Mouse (Mus musculus): ENCODE results near the gene Rap1a.
A peak's percentile ranks its signal among the peaks of the same experiment; 100 is the strongest.
"Not testable (repeated sequence)": the region's sequence is repeated elsewhere in the genome, so short reads cannot be mapped to it uniquely, and the experiment has no call there.

Gene Rap1a

DNA sequence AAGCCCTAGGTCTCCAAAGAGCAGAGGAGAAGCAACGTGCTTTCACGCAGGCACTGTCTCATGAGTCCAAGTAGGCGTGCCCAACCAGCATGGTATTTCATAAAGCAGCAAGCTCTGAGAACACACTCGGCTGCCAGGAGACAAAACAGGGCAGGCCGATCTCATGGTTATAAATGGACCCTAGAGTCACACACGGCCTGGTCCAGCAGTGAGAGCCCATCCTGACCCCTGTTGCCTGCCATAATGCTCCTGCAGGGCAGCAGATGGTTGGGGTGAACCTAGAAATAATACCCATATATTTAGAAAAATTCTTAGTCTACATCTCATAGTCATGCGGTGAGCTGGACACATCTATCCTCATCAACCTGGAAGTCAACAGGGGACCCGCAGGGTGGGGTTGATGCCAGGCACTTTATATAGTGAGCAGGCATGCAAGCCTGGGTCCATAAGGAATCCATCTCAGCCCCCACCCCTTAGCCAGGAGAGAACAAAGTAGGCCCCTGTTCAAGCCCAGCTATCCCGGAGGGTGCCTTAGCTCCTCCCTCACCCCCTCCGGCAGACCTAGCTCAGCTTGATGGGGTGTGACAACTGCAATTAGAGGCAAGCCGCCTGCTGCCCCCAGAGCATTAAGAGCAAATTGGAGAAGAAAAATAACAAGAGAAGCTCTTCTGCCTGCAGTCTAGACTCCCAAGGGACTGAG is 83.1 kb downstream of the Rap1a start:
- peak; percentile 27 for DNase-seq (ENCODE audit: extremely low spot score)

DNA sequence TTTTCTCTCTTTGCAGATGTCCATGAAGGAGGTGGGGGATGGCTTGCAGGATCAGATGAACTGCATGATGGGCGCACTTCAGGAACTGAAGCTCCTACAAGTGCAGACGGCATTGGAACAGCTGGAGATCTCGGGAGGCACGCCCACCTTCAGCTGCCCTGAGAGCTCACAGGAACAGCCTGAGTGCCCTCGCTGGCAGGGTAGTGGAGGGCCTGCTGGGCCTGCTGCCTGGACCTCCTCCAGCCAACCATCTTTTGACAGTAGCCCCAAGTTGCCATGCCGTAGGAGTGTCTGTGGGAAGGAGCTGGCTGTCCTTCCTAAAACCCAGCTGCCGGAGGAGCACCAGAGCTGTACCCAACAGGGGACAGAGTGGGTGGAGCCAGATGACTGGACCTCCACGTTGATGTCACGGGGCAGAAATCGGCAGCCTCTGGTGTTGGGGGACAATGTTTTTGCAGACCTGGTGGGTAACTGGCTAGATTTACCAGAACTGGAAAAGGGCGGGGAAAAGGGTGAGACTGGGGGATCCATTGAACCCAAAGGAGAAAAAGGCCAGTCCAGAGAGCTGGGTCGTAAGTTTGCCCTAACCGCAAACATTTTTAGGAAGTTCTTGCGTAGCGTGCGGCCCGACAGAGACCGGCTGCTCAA is 84.7 kb downstream of the Rap1a start:
- no peak for DNase-seq (ENCODE audit: extremely low spot score)

GRCm38 (mm10) chr3:105714820-105715167 is 86.3 kb downstream of the Rap1a start:
- DNase-seq (ENCODE audit: extremely low spot score) = no peak

GRCm38 (mm10) chr3:105714091-105714819 is 86.9 kb downstream of the Rap1a start:
- DNase-seq (ENCODE audit: extremely low spot score) = peak; percentile 62

GRCm38 (mm10) chr3:105712827-105713226 is 88.3 kb downstream of the Rap1a start:
- DNase-seq (ENCODE audit: extremely low spot score) = no peak

DNA sequence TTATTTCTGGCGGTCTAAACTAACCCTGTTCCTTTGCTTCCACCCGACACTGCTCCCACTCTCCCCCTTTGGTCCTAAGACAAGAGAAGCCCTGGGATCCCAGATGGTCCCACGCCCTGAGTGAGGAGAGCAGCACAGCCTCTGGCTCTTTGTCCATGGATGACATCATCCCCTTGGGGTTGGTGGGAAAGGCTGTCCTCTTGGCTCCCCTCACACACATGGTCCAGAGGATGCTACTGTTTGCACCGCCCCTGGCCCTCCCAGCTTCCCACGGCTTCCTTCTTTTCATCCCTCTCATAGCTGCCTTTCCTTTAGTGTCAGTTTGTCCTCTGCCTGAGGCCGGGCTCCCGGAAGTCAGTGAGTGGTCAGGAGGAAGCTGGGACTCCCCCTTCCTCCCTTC is 89.4 kb downstream of the Rap1a start:
- DNase-seq (ENCODE audit: extremely low spot score) = no peak

- DNase-seq (ENCODE audit: extremely low spot score) = no peak
Measured at GRCm38 (mm10) chr3:105710246-105710645, 90.9 kb downstream of the Rap1a start.

DNA sequence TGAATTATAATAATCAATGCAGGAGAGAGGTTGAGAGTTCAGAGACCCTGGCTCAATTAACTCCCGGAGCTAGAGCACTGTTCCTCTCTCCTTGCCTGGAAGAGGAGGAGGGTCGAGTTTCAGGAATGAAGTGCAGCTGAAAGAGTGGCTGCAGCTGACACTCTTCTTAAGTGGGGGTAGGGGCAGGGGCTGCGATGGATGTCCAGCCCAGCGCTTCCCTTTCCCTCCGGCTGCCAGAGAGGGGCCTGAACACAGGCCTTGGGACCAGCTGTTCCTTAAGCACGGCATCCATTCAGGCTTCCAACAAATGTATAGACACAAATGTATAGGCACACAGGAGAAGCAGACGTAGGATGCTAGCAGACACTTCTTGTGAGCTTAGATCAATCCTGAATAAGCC is 93.5 kb downstream of the Rap1a start:
- DNase-seq (ENCODE audit: extremely low spot score) = no peak

GRCm38 (mm10) chr3:105706366-105707020 is 94.6 kb downstream of the Rap1a start:
- DNase-seq (ENCODE audit: extremely low spot score) = no peak

GRCm38 (mm10) chr3:105705561-105705960 is 95.6 kb downstream of the Rap1a start:
- no peak for DNase-seq (ENCODE audit: extremely low spot score)

GRCm38 (mm10) chr3:105705061-105705549 is 96.0 kb downstream of the Rap1a start:
- peak; percentile 57 for DNase-seq (ENCODE audit: extremely low spot score)

- DNase-seq (ENCODE audit: extremely low spot score) = peak; percentile 83
Measured at GRCm38 (mm10) chr3:105704031-105705008, 96.8 kb downstream of the Rap1a start, which contains the start of gene Inka2. TSS of gene Inka2 (plus strand) at chr3:105704599.

DNA sequence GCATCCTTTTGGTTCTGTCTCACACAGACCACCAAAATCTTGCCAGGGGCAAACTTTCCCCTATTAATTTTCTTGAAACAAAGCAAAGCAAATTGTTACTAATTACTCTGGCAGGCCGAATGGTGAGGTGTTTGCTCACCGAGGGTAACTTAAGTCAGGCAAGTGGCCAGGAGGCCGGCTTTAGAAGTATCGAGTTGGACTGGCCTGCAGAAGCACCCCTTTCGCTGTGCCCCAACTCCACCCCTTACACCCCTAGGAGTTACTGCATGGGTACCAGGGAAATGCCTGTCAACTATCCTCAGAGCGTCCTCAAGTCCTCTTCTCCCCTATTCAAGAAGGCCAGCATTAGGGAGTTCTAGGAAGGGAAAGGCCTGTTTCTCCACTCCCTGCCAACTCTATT is 97.6 kb downstream of the Rap1a start:
- DNase-seq (ENCODE audit: extremely low spot score) = no peak

DNA sequence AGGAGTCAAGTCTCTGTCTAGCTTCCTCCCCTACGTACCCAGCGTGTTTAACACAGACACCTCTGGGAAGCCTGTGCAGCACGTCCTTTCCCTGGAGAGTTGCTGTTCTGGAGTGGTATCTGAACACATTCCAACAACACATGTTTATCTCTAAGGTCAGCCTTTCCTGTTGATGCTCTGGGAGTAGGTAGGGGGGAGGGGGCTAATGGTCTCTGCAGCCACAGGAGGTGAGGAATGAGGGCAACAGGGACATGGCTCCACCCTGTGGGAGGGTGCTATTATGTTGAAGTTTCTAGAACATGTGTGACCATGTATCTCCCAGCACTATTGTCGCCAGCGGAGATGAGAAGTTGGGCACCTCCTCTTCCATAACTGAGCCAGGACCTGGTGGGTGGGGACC is 99.7 kb downstream of the Rap1a start:
- no peak for DNase-seq (ENCODE audit: extremely low spot score)

DNA sequence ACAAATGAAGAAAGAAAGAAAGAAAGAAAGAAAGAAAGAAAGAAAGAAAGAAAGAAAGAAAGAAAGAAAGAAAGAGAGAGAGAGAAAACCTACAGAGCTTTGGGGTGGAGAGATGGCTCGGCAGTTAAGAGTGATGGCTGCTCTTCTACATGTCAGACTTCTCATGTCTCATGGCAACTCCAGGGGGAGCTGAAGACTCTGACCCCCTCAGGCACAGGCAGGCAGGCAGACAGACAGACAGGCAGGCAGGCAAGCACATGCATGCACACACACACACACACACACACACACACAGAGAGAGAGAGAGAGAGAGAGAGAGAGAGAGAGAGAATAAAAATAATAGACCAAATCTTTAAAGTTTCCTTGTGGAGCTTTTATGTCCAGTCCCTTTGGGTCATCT is 100.3 kb downstream of the Rap1a start:
- not testable (repeated sequence) for DNase-seq (ENCODE audit: extremely low spot score)

GRCm38 (mm10) chr3:105699241-105699933 is 101.7 kb downstream of the Rap1a start:
- DNase-seq (ENCODE audit: extremely low spot score) = no peak

- no peak for DNase-seq (ENCODE audit: extremely low spot score)
Measured at GRCm38 (mm10) chr3:105698311-105698710, 102.8 kb downstream of the Rap1a start.

GRCm38 (mm10) chr3:105697148-105697441 is 104.0 kb downstream of the Rap1a start:
- DNase-seq (ENCODE audit: extremely low spot score) = no peak

DNA sequence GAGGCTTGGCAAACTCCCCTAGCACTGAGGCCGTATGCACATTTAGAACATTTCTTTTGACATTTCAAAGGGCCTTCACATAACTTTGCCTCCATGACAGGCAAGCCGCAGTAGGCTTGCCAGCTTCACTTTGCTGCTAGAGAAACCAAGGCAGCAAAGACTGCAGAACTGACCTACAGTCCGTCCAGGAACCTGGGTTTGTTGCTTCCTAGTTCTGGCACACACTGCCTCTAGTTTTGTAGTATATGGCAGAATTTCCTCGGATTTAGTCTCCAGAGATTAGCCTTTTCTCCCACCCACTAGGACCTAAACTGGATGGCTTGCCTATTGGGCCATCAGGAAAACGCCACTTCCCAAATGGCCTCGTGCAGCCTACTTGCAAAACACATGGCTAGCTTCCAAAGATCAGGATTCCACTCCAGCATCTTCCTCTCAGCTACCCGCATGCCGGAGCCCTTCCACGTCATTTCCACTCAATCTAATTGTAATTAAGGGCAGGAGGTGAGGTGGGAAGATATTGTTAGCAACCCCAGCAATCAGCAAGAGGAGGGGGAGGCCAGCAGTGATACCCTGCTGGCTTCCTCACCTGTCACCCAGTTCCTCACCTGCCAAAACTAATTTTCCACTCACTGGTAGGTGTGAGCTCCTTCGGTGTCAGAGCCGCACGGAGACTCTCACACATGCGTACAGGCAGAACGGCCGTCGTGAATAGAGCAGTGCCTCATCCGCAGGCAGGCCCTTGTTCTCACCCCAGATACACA is 104.6 kb downstream of the Rap1a start:
- DNase-seq (ENCODE audit: extremely low spot score) = no peak

Data from embryo, embryonic 9.5 days (tissue).